ENCODE assay signal across 9 mouse cellular contexts in genomic region chr16:20185368-20185767, GRCm38 (mm10). TPM values are rescaled to one million over a fixed set of nuclear protein-coding genes. Genes with fewer than 3 reads are reported as not detected.
A peak's percentile ranks its signal among the peaks of the same experiment; 100 is the strongest.
DNase-seq lines count a peak whose midpoint lies in the region; ATAC-seq and TF ChIP-seq lines count a peak whose summit lies in the region.
"Had no signal": no experiment of that assay in that cellular context is flagged by ENCODE, and none has a peak within 500 bp of the region (broad histone marks: within the 10 kb centered on the region; RNA-seq: fewer than 3 reads in every experiment).

No protein-coding gene starts in this region.

- no peaks in the 10 kb centered on the region for H3K27me3 ChIP-seq in kidney, adult 2 months (replicated peaks; ENCODE audit: control insufficient read depth, insufficient read depth, low read length)
- H3K27me3 ChIP-seq in kidney, embryonic 15.5 days = no peaks in the 10 kb centered on the region
- H3K27me3 ChIP-seq in E14TG2a.4 (ENCODE audit: insufficient read depth, low read length) = no peaks in the 10 kb centered on the region
- H3K27me3 ChIP-seq: limb, embryonic 12.5 days had no signal

- H3K9me3 ChIP-seq in kidney, embryonic 15.5 days (replicated peaks) = no peaks in the 10 kb centered on the region
- no peaks in the 10 kb centered on the region for H3K9me3 ChIP-seq in E14TG2a.4 (ENCODE audit: low read length)
- H3K9me3 ChIP-seq: limb, embryonic 12.5 days had no signal

- peak; percentile 25 for DNase-seq in kidney, adult 2 months
- peak; percentile 40 for DNase-seq in A20 (ENCODE audit: low read depth, low spot score)
- peak; percentile 12 for DNase-seq in forelimb bud, embryonic 11.5 days (ENCODE audit: low read depth, low spot score)
- DNase-seq in ovary, postnatal 14 days (ENCODE audit: low spot score) = no peak
- no peak for DNase-seq in gastrocnemius, postnatal 14 days

- peak; percentile 64 for TF ChIP-seq CTCF in kidney, adult 2 months (conservative IDR thresholded peaks at IDR 0.05; ENCODE audit: insufficient read depth, insufficient read length, low read depth, low read length)
- peak; percentile 53 for TF ChIP-seq CTCF in E14TG2a.4 (conservative IDR thresholded peaks at IDR 0.05; ENCODE audit: low read length)

- H3K4me2 ChIP-seq in kidney, embryonic 15.5 days = no peak overlapping the region
- H3K4me2 ChIP-seq: limb, embryonic 12.5 days had no signal

- no peak overlapping the region for H3K27ac ChIP-seq in kidney, adult 2 months (ENCODE audit: insufficient read depth, low read depth, low read length)
- H3K27ac ChIP-seq in kidney, embryonic 15.5 days = no peak overlapping the region
- H3K27ac ChIP-seq: limb, embryonic 12.5 days had no signal

- intact Hi-C loops in gastrocnemius, postnatal 14 days (cut with DNase I; ENCODE audit: low total_unique reads) = loop anchor here (10.0 kb wide), 1 partner anchor 461 kb away; no protein-coding TSS in a partner anchor

- WGBS in kidney, adult 2 months = 51% methylated on average over 2 of the region's 2 CpGs
- WGBS in kidney, embryonic 15.5 days = 60% methylated on average over 2 of the region's 2 CpGs

- no peak for TF ChIP-seq POLR2A in kidney, adult 2 months (IDR thresholded peaks at IDR 0.05; ENCODE audit: low read depth, low read length)

- no peak overlapping the region for H3K9ac ChIP-seq in kidney, embryonic 15.5 days
- H3K9ac ChIP-seq: limb, embryonic 12.5 days had no signal

- peaks cover 4% of the 10 kb centered on the region for H3K36me3 ChIP-seq in kidney, adult 2 months (ENCODE audit: control insufficient read depth, insufficient read depth, low read length)
- peaks cover 75% of the 10 kb centered on the region for H3K36me3 ChIP-seq in kidney, embryonic 15.5 days
- H3K36me3 ChIP-seq in E14TG2a.4 (ENCODE audit: insufficient read depth, low read length) = peaks cover 74% of the 10 kb centered on the region

- no peaks in the 10 kb centered on the region for H3K4me1 ChIP-seq in kidney, adult 2 months (ENCODE audit: control insufficient read depth, insufficient read depth, low read length)
- no peaks in the 10 kb centered on the region for H3K4me1 ChIP-seq in kidney, embryonic 15.5 days
- H3K4me1 ChIP-seq in E14TG2a.4 (replicated peaks; ENCODE audit: low read depth, low read length) = peaks cover 27% of the 10 kb centered on the region
- H3K4me1 ChIP-seq: limb, embryonic 12.5 days had no signal

- H3K4me3 ChIP-seq in kidney, adult 2 months (ENCODE audit: insufficient read depth, low read depth, low read length) = no peak overlapping the region
- no peak overlapping the region for H3K4me3 ChIP-seq in kidney, embryonic 15.5 days (replicated peaks)
- no peak overlapping the region for H3K4me3 ChIP-seq in E14TG2a.4 (replicated peaks; ENCODE audit: low read length)
- H3K4me3 ChIP-seq: limb, embryonic 12.5 days had no signal

- no peak for ATAC-seq in kidney, embryonic 15.5 days (replicated peaks; ENCODE audit: low FRiP score)
- ATAC-seq in megakaryocyte-erythroid progenitor cell, adult 5-6 weeks (replicated peaks; ENCODE audit: low FRiP score, low TSS enrichment, poor library complexity, severe bottlenecking) = no peak

RNA-seq across cellular contexts. Expression of gene Yeats2, which starts 44.5 kb away (rescaled TPM):
- polyA plus RNA-seq in kidney, adult 2 months (2012; rRNA removed) = 11.9 and 16.8 TPM in 2 replicates
- polyA plus RNA-seq in kidney, embryonic 15.5 days (2015; fragmentation: Nextera tagmentation; extraction: Ambion mirVana) = 36.0 and 37.6 TPM in 2 replicates
- total RNA-seq in megakaryocyte-erythroid progenitor cell, adult 5-6 weeks (2014; fragmentation: Nextera tagmentation) = 35.9 and 67.2 TPM in 2 replicates
- 22.8 and 39.8 TPM in 2 replicates for total RNA-seq in megakaryocyte-erythroid progenitor cell, adult 5-6 weeks (2017)
- 10 to 100 TPM; 12.4 to 12.5 TPM for total RNA-seq in gastrocnemius, postnatal 14 days (2021)

RNA-seq across cellular contexts. Expression of gene Map6d1, which starts 55.8 kb away (rescaled TPM):
- polyA plus RNA-seq in kidney, adult 2 months (2012; rRNA removed) = 0.07 and 0.11 TPM in 2 replicates
- polyA plus RNA-seq in kidney, embryonic 15.5 days (2015; fragmentation: Nextera tagmentation; extraction: Ambion mirVana) = 0.74 and 0.85 TPM in 2 replicates
- not detected in 2 replicates for total RNA-seq in megakaryocyte-erythroid progenitor cell, adult 5-6 weeks (2014; fragmentation: Nextera tagmentation)
- total RNA-seq in megakaryocyte-erythroid progenitor cell, adult 5-6 weeks (2017) = not detected in 2 replicates
- under 1 TPM; 0.44 to 0.68 TPM for total RNA-seq in gastrocnemius, postnatal 14 days (2021)

Comparison
In these comparisons a context has a peak if more than half of its experiments do, and no peak if none do; other contexts are left out.
1. DNase-seq: peak in kidney, adult 2 months (single experiment), A20 (single experiment) and forelimb bud, embryonic 11.5 days (single experiment); none in ovary, postnatal 14 days (single experiment) and gastrocnemius, postnatal 14 days (single experiment).